Mouse (Mus musculus): ENCODE results near the gene Fam160a1.

The Fam160a1 gene

DNA sequence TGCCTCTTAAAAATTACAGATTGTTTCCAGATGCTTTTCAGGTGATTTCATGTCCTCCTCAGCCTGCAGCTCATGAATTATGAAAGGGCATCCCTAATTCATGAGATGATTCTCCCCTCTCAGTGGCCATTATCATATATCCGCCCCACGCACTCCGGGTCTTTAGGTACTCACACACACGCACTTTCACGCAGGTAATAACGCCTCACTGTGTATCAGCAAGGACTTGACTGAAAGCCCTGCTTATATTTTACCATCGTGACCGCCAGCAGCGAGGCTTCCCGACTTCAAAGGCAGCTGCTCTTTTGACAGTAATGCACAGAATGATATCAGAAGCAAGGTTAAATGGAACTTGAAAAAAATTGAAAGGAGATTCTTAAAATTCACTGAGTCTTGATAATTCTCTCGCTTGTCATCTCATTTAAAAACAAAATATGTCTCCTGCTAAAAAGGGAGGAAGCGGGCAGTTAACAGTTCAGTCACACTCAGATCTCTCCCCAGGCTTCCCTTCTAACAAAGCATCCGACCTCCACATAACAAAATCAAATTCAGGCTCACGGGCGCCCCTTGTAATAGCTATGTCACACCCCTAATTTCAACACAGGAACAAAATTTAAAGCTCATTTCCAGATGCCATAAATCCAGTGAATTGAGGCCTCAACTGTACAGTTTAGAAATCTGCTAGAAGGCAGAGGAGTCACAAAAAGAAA lies 3.9 kb upstream of the Fam160a1 start:
- DNase-seq = no peak

DNA sequence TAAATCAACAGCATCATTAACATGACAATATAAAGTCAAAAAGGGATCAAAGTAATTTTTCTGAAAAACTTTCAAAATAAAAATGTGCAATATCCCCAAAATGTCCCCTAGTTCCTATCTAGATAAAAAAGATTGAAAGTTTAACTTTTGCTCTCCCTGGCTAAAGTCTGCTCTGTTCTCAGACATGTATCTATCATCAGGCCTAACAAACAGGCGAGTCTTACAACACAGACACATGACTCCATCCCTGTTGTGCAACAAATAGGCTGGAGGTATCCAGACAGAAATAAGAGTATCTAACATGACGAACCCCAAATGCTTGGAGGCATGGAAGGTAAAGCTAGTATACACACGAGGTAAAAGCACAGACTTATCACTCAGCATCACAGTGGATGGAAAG lies 2.2 kb upstream of the Fam160a1 start:
- no peak for DNase-seq

DNA sequence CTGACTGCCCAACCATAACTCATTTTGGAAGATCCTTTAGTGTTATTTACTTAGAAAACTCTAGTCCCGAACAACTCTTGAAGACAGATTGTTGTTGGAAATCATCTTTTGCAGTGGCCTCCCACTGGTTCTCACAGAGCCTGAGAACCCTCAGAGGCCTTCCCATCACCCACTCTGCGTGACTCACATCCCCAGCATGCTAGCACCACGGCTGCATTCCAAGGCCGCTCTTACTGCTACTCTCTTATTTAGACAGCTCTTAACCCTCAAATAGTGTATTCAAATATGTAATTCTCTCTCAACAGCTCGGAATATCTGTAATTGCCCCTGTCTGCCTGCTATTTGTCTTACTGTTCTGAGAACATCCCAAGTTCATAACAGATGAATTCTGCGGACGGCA lies 2.9 kb downstream of the Fam160a1 start:
- DNase-seq = peak; percentile 38

DNA sequence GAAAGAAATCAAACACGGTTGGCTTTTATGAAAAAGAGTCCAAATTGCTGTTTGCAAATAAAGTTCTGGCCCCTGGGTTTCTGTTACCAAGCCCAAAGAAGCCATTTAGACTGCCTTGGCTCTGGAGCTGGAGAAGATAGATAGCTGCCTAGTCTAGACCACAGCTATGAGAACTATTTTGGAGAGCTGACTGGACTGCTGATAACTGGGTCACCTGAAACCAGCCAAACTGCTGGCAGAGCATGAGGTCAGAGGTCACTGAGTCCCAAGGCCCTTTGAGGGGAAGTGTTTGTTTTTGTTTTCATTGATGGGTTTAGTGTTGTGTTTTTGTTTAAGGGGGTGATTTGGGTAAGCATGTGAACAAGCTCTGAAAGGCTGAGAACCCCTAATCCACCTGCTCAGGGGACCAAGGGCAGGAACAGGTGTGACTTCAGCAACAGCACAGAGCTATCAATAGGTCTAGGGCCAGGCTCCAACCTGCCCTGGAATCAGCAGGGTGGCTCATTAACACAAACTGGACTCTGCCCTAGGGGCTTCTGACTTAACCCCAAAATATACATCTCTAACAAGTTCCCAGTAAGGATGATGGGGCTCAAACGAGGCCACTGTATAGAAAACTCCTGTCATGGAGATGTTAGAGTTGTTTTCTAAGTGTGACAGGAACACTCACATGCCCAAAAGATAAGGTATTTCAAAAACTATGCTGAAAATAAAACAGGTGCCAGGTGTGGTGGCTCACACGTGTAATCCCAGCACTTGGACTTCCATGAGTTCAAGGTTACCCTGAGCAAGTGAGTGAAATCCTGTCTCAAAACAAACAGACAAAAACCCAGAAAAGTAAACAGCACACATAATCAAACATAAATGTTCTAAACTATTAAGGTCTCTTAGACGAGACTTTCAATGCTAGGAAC lies 3.7 kb downstream of the Fam160a1 start:
- DNase-seq = no peak

DNA sequence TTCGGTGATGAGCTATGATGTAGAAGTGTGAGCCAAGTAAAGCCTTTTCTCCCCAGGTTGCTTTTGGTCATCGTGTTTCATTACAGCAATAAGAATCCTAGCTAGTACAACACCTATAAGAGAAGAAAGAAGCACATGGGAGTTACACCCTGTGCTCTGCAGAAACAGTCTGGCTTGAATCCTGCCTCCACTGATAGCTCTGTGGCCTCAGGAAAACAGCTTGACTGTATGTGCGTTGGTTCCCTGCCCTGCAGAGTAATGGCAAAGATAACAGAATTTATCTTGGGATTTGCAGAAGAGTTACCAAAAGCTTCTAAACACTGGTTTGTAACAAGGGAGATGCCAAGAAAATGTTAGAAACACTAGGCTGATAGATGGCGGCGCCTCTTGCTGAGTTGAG lies 5.1 kb downstream of the Fam160a1 start:
- DNase-seq = no peak

DNA sequence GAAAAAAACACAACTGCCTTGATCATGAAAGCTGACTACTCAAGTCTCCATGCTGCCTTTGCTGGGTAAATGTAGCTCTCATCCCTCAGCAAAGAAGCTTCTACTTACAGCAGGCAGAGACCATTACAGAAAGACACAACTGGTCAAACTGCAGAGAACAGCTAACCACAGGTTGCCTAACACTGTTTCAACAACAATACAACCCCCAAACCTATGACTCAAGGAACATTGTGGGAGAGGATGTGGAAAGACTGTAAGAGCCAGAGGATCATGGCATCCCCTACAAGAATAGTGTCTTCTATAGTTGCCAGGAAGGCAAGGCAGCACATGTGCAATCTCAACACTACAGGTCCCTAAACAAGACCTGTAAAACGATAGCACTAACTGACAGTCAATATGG lies 23.9 kb downstream of the Fam160a1 start:
- DNase-seq = no peak

DNA sequence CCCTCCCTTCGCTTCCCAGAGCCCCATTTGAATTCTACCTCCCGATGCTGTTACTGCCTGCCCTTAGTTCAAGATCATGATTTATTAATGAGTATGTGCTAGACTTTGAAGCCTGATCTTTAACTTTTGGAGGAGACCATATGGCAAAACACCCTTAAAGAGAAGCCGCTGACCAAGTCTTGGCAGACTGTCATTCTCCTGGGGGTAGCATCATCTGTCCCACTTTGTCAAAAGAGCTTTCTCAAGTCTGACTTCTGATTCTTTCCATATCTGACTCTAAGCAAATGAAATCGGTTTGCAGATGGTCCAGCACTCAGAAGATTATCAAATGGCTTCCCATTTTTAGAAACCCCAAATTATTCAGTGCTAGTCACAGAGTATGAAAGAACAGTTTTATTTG lies 27.3 kb downstream of the Fam160a1 start:
- no peak for DNase-seq

DNA sequence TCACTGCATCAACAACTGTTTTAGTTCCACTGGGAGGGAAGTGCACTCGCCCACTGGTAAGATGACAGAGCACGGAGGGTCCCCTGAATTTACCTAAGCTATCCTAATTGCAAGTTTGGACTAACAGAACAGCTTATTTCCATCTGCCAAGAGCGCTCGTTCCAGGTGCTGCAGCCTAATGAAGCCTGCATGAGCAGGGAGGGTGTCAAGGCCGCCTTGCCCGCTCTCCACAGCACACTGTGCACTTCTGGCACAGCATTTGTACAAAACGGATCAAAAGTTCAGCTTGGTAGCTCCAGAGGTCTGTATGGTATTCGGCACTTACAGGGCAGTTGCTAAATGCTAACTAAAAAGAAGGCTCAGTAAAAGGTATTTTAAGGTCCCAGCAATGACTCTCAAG lies 30.6 kb downstream of the Fam160a1 start:
- no peak for DNase-seq

DNA sequence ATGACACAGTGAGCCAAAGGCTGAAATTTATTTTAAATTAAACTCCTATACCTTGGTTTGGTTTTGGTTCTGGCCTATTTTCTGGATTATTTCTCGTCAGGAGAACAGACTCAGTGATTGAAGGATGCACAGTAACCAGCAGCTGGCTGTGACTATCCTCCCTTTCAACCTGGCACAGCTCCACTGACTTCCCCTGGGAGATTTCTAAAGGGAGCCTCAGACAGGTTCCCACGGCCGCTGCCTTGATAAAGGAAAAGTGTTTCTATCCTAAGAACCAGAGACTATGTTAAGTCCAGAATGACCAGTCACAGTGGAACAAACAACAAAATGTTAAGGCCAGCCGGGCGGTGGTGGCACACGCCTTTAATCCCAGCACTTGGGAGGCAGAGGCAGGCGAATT lies 36.2 kb downstream of the Fam160a1 start:
- DNase-seq = no peak

DNA sequence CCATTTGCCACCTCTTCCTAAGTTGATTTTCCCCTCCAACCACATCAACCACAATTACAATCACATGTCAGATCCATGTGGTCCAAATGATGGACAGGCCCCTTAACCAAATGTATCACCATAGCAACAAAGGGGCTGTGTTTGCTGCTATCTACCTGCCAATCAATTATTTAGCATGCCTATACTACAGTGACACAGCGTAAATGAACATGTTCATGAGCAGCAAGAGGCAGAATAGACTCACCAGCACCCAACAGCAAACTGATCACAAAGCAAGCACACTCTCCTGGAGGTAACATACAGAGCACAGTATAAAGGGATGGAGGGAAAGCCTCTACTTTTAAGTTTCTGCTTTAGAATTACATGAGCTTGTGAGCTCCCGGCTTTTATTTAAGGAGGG lies 36.8 kb downstream of the Fam160a1 start:
- no peak for DNase-seq

DNA sequence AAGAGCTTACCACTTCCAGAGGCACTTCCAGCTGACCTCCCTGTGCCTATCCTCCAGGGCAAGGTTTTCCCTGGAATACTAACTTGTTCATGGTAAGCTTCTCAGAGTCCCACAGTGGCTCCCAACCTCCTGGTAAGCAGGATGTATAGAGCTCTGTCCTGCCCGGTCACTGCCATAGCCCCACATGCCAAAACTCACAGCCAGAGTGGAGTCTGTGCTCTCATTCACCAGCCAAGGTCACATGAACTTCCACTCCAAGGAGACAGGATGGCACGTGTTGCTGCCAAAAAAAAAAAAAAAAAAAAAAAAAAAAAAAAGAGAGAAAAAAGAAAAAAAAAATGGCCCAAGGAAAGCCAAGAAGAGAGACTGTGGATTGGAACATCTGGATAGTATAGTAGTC lies 39.2 kb downstream of the Fam160a1 start:
- no peak for DNase-seq

DNA sequence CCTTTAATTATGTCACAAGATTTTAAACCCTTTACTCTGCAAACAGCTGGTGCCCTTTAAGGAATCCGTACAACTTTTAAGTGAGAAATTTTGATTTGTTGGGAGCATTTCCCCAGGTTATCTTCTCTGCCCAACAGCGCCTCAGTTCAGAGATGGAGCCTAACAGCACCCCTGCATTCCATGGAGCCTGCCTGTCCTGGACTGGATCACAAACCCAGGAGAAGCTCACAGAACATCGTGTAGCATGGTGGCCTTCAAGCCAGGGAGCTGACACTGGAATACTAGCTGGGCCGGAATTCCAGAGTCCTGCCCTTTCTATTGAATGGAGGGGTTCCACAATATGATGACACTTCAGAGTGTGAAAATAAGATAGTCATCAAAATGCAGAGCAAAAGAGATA lies 39.7 kb downstream of the Fam160a1 start:
- DNase-seq = no peak

DNA sequence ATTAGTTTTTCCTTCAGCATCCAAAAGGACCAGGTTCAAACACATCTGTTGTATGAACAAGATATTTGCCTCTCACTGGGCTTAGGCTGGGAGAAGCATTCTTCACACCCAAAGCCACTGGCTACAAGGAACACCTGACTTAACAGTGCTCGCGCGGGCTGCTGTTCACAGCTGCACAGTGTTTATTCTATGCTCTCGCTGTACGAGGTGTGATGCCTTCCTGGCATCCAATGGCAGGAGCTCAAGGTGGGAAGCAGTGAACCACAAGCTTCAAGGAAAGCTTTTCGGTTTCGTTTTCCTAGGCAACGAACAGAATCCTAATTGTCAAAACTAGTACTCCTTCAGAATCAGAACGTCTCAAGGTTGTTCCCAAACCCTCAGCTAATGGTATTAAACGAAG lies 40.4 kb downstream of the Fam160a1 start:
- DNase-seq = no peak

DNA sequence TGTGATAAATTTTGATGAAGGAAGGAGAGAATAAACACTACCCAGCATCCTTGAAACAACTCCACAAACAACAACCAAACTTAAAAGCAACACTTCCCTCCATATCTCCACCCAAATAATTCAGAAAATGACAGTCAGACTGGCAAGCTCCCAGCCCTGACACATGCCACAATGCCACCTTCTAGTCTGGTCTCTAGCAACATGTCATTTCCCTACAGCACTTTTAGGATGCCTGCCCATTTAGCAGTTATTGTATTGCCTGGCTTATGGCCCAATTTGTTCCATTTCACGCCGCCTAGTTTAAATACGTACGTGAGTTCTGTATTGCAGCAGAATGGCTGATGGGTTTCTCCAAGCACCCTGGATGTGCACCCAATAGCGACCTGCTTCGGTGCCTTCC lies 41.0 kb downstream of the Fam160a1 start:
- DNase-seq = no peak

DNA sequence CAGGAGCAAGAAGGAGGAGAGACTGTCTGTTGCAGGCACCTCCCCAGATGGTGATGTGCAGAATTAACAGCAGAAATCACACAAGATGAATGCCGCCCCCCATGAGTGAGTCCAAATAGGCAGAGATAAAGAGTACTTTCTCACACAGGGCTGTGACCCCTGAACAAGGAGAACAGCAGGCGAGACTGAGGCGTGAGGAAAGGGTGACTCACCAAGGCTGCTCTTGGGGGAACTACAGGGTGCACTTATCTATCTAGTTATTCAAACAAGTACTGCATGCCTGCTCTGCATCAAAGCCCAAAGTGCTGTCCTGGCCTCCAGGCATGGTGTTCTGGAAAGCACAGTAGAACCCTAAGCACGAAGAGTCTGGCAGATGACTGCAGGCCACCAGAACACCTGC lies 43.2 kb downstream of the Fam160a1 start:
- DNase-seq = no peak

DNA sequence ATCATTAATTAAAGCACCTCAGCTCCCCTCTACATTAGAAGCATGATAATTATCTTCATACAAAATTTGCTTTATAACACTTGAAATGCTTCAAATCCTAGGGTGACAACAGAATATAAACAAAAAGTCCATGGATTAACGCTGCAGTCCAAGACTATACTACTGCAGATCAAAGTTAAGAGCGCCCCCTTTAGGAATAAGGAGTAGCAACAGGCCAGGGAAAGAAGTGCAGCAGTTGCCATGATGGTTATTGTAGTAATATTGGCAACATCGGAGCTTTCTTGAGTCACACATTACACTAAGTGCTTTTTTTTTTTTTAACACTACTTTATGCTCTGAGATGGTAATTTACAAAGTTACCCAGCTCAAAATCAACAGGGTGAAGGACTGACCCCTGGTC lies 43.7 kb downstream of the Fam160a1 start:
- DNase-seq = no peak

DNA sequence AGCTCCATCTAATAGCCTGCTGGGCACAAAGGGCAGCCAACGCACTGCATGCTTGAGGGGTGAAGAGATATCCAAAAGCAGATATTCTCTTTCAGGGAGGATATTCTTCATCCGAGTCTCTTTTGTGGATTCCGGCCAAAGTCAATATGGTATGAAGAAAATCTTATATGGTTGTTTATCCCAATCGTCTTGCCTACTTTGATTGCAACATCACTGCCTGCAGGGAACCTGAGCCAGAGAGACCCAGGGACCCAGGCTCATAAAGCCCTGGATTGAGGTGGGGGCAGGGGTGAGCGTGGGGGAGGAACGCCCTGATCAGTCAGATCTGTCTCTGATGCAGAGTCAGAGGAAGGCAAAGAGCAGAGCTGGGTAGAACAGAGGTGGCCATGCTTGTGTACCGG lies 52.2 kb downstream of the Fam160a1 start:
- DNase-seq = no peak

DNA sequence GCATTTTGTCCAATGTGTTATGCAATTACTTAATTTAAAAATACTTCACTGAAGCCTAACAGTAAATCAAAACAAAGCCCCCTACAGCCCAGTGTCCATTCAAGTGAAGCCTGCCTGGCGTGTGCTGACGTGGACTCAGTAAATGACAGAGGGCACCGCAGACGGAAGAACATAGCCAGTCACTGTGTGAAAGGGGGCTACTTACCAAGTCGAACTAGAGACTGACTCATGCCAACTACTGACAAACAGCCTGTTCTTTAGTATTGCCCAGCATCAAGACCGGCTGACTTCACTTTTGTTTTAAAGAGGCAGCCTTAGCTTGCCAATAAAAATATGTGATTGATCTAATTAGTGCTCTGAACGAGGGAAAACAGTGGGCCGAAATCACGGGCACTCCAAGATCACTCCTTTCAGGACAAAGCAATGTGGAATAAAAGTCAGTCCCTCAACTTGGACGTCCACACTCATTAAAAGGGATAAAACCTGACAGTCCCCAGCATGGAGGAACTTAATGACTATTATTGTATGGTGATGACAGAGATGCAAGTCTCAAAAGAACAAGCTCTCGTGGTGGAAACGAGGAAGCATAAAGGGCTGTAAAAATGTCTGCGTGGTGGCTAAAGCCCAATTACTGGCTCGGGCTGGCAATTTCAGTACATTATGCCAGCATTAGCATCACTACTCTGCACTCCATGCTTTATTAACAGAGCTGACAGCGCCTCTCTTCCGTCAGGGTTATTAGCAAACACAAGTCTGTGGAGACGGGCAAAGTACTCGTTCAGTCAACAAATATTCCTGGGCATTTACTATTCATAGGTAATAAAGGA lies 52.9 kb downstream of the Fam160a1 start:
- DNase-seq = no peak

DNA sequence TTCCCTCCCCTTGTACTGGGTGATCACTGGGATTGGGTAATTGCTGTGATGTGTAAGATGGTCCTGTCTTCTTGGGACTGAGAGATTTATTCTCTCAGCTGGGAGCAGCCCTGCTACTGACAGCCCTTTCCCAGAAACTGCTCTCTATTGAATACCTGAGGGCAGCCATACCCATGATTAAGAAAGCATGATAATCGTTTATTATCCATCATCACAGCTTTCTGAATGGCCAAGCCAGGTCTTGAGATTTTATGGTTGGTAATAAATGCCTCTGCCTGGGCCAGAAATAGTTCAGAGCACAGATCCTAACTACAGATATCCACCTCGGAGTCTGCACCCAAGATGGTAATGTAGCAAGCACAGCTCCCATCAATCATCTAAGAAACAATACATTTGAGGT lies 59.1 kb downstream of the Fam160a1 start:
- DNase-seq = no peak

DNA sequence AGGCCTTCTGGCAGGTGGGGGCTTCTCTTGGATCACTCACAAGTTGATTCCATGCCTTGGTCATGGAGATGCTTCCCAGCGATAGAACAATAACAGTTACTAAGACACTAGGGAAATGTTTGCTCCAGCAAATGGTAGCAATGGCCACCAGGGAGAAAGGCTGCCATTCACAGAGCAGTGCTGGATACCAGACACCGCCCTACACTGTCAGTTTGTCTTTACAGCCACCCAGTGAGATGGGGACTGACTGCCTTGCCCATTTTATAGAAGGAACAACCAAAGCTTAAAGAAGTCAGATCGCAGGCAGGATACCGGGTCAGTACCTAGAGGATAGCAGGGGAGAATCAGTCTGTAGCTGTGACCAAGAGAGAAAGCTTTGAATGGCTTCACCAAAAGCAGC lies 59.7 kb downstream of the Fam160a1 start:
- no peak for DNase-seq

DNA sequence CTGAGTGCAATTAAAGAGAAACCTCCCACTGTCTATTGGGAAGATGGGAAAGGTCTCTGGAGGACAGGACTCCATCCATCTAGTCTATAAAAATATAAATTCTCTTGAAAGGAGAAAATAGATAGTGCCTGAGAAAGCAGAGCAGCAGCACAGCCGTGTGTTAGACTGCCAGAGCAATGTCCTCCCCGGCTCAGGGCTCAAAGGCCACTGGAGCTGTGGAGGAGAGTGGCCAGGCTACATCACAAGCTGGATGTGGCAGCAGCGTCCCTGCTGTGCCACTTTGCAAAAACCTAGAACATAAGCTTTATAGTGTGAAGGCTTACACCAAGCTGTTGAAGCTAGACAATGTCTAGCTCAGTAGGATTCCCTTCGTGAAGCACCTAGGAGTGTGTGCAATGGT lies 67.7 kb downstream of the Fam160a1 start:
- no peak for DNase-seq

DNA sequence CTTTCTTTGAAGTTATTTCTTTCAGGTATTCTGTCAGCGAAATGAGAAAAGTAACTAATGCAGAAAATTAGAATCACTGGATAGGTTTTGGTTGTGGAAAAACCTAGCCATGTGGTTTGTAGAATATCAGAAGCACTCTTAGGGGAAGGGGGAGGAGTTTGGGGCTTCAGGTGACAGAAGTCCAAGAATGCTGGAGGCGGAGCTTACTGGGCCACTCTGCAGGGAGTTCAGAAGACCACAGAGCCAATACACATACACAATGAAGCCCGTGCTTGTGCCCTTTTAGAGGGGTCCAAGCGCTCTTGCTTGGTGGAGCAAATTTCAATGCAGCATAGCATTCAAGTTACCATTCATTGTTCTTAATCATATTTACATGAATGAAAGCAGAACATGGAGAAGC lies 68.2 kb downstream of the Fam160a1 start:
- DNase-seq = no peak

DNA sequence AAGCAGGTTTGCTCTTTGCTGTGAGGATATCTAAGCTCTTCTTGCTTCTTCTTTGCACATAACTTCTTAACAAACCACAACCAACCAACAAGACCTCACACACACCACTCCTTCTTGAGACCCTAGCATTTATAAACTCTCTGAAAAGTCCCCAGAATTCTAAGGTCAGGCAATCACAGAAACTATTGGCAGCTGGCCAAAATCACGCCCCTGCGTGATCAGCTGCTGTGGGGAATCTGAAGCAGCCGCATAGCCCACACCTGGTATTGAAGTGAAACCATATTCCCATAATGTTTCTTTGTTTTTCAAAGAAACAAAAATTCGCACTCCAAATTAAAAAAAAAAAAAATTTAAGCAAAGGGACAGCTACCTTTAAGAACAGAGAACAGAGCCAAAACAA lies 71.0 kb downstream of the Fam160a1 start:
- DNase-seq = no peak

DNA sequence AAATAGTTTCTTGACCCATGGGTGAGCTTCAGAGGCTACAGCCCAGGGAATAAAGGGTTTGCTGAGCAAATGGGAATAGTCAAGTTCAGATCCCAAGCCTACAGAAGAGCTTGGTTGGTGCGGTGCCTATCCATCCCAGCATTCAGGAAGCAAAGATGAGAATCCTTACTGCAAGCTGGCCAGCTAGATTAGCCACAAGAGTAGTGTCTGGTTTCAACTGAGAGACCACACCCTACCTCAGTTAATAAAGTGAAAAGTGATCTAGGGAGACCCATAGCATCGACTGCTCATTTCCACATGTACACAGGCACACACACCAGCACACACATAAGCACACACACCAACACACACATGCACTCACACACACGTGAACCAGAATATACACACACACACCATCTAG lies 75.3 kb downstream of the Fam160a1 start:
- DNase-seq = no peak
